Mouse (Mus musculus) MEL (cell line): Measurements from ENCODE around the gene Abhd4.

Experiments used
- CTCF ChIP-seq, 3 experiments: IDR thresholded peaks in 2 of 3; conservative IDR thresholded peaks in 1 of 3; 2 replicates each; pipeline ENCODE4 v1.5.1; 2011 to 2012; ENCODE audit warnings: low read length in 3 of 3, low read depth in 2 of 3, mild to moderate bottlenecking in 2 of 3, improper control_type of control experiment in 1 of 3, inconsistent platforms in 1 of 3, mixed read lengths in 1 of 3, moderate library complexity in 1 of 3; ENCODE audit not compliant: control insufficient read depth in 1 of 3, insufficient read depth in 1 of 3, poor library complexity in 1 of 3, severe bottlenecking in 1 of 3
- E2F4 ChIP-seq: IDR thresholded peaks from 2 replicates; pipeline ENCODE4 v1.6.1; 2011; ENCODE audit warnings: low read depth, low read length, improper control_type of control experiment, borderline replicate concordance
- NRF1 ChIP-seq: IDR thresholded peaks from 2 replicates; pipeline ENCODE4 v1.6.1; 2014; ENCODE audit warnings: low read depth, mild to moderate bottlenecking, inconsistent platforms, low read length, improper control_type of control experiment, moderate library complexity; ENCODE audit not compliant: poor library complexity, insufficient read depth, severe bottlenecking
- POLR2A ChIP-seq, 2 experiments: IDR thresholded peaks; 2 replicates each; pipeline ENCODE4 v1.6.1; 2011 to 2012; ENCODE audit warnings: low read length in 2 of 2, mild to moderate bottlenecking in 2 of 2, control low read depth in 1 of 2, improper control_type of control experiment in 1 of 2, low read depth in 1 of 2, moderate library complexity in 1 of 2; ENCODE audit not compliant: control insufficient read depth in 1 of 2, insufficient read depth in 1 of 2, poor library complexity in 1 of 2
- ZC3H11A ChIP-seq: IDR thresholded peaks from 2 replicates; pipeline ENCODE4 v1.6.1; 2012; ENCODE audit warnings: low read depth, mild to moderate bottlenecking, inconsistent platforms, low read length, improper control_type of control experiment

- TF ChIP-seq POLR2A (IDR thresholded peaks at IDR 0.05; ENCODE audit: control insufficient read depth in 1 of 2, insufficient read depth in 1 of 2, low read depth in 1 of 2, low read length in 2 of 2, poor library complexity in 1 of 2): no peak
- no peak for TF ChIP-seq E2F4
- no peak for TF ChIP-seq CTCF (IDR thresholded peaks at IDR 0.05 in 2 of 3, conservative IDR thresholded peaks at IDR 0.05 in 1 of 3; ENCODE audit: control insufficient read depth in 1 of 3, insufficient read depth in 1 of 3, low read depth in 2 of 3, low read length in 3 of 3, poor library complexity in 1 of 3, severe bottlenecking in 1 of 3)
- no peak for TF ChIP-seq ZC3H11A
- TF ChIP-seq NRF1: no peak
Observed at GRCm38 (mm10) chr14:54259722-54260085, 5.7 kb downstream of the Abhd4 start.
